Mouse (Mus musculus): ENCODE data around the gene Map2k3.
"Not testable (repeated sequence)": the region's sequence is repeated elsewhere in the genome, so short reads cannot be mapped to it uniquely, and the experiment has no call there.

Map2k3 gene

DNA sequence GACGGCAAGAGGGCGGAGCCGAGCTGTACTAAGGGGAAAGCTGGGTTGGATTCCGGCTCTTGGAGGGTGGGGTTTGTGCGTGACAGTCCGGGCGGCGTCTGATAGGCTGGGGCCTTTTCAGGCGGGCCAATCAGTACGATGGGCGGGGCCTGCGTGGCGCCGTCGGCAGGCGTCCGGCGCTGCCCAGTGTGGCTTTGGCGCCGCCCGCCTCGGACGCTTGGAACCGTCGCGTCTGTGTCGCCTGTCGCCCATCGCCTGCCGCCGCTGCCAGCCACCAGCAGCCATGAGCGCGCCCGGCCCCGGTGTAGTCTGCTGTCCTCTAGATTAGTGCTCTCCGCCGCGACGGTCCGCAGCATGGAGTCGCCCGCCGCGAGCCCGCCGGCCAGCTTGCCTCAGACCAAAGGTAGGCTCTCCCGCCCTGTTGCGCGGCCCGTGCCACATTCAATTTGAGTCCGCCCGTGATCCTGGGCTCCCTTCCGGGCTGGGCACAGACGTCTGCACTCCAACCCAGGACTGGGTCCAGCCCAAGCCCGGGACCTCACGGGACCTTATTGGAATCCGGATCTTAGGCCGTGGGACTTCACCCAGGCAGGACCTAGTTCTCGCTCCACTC lies at the start of gene Map2k3:
Gene Map2k3, plus strand, starts transcription at position 165 of the 613 bp plus-strand sequence.
- peak; percentile 95 for DNase-seq

DNA sequence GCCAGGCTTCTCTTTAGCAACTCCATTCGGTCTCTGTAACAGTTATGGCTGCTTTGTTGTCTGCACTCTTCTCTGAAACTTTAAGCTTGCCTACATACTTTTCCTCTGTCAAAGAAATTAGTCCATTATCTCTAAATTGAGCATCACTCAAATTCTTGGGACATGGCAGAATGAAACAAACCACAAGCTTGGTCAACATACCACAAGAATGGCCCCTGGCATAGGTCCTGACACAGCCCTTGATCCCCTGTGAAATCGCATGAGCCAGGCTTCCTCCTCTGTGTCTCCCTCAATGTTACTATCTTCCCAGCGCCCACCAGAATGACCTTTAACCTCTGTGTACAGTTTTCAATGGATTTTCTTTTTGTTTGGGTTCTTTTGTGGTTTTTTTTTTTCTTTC lies 49.4 kb upstream of the Map2k3 start:
- DNase-seq: no peak

DNA sequence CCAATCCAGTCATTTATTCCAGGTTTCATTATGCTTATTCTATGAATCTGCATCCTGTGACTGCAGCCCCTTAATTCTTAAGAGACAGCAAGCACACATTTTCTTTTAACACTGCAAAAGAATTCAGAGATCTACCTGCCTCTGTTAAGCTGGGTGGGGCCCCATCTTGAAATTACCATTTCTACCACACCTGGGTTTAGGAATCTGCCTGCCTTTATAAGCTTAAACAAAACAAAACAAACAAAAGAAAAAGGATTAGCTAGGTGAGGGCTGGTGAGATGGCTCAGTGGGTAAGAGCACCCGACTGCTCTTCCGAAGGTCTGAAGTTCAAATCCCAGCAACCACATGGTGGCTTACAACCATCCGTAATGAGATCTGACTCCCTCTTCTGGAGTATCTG lies 44.8 kb upstream of the Map2k3 start:
- DNase-seq: not testable (repeated sequence)

DNA sequence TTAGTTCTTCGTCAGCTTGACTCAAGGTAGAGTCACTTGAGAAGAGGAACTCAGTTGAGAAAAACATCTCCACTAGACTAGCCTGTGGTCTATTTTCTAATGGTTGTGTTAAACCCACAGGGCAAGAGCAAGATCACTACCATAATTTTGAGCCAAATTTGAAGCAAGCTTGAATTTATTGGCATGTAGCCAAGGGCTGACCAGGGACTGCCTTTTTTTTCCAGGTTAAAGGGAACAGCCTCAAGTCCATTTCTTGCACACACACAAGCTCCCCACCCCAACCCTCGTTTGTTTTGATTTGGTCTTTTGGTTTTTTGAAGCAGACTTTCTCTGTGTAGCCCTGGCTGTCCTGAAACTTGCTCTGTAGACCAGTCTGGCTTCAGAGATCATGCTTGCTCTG lies 42.0 kb upstream of the Map2k3 start:
- DNase-seq: no peak

DNA sequence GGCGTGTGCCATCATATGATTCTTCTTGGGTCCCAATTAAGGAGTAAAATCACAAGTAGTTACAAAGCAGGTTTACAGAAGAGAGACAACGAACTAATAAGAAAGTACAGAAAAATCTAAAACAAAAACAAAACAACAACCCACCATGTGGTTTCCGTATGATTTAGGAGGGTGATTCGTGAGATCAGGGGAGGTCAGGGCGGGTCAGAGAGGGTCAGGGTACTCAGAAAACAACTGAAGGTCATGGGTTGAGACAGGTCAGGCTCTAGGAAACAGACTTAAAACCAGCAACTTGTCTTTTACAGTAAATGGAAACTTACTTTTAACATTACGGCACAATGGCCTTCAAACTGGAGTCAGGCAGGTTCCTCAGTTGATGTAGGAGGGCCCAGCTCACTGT lies 41.5 kb upstream of the Map2k3 start:
- no peak for DNase-seq

DNA sequence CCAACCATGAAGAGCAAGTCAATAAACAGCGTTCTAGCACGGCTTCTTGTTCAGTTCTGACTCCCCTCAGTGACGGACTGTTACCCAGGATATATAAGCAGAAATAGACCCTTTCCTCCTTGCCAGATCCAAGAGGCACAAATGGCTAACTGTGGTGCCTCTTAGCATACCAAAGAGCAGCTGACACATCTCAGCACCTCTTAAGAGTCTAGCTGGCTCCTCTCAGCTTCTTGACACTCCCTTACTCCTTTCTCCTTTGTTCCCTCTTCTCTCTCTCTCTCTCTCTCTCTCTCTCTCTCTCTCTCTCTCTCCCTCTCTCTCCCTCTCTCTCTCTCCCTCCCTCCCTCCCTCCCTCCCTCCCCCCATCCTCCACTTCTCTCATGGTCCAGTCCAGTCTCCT lies 41.1 kb upstream of the Map2k3 start:
- DNase-seq: no peak

DNA sequence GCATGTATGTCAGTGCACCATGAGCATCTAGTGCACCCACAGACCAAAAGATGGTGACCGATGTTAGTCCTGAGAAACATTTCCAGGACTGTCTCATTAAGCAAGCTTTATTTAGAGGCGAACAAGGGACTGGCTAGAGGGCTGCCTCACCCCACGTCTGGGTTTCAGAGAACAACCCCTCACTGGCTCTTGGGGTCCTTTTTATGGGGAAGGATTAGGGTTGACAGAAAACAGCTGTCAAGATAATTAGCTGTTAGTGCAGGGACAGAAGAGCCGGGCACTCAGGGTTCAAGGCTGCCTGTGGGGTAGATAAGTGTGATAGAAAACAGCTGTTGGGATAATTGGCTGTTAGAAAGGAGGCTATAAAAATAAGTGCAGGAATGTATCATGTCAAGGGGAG lies 35.9 kb upstream of the Map2k3 start:
- no peak for DNase-seq

DNA sequence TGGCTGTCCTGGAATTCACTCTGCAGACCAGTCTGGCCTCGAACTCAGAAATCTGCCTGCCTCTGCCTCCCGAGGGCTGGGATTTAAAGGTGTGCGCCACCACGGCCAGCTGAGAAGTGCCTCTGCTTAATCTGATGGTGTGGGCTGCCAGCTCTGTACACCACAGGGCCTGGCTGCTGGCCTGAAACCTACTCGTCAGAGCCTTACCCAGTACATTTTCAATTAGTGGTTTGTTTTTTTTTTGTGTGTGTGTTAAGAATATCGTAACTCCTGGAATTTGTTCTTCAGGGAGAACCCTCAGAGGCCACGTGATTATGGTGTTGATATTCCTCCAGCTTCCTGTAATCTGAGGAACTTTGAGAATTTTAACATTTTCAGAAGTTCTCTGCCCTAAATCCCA lies 29.8 kb upstream of the Map2k3 start:
- DNase-seq: no peak

DNA sequence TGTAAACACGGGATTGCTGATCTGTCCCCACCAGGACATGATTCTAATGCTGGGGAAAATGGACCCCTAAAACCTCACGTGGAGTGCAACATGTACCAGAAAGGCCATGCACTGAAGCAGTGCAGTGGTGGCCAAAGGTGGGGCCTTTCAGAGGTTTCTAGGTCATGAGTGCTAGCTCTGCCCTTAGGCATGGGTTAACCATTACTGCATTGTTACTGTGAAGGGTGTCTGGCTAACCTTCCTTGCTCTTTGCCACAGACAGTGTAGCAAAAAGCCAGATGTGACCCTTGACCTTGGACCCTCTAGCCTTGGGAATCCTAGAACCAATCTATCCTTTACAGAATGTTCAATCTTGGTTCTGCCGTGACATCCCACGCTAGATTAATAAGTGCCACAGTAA lies 29.3 kb upstream of the Map2k3 start:
- no peak for DNase-seq

DNA sequence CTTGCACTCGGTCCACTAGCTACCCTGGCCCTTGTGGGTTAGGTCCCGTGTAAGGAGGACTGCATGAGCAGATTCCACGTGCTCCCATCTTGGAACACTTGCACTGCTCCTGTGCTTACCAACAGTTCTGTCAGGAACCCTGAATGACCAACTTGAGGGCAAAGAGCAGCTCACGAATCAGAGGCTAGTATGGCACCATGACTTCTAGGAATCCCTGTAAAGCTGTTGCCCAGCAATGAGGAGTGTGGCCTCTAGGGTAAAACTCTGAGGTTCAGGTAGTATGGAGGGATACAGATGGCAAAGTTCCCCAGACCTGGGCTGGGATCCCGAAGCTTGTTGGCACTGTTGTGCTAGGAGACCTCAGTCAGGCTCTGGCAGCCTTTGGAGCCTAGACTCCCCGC lies 28.2 kb upstream of the Map2k3 start:
- DNase-seq: no peak

DNA sequence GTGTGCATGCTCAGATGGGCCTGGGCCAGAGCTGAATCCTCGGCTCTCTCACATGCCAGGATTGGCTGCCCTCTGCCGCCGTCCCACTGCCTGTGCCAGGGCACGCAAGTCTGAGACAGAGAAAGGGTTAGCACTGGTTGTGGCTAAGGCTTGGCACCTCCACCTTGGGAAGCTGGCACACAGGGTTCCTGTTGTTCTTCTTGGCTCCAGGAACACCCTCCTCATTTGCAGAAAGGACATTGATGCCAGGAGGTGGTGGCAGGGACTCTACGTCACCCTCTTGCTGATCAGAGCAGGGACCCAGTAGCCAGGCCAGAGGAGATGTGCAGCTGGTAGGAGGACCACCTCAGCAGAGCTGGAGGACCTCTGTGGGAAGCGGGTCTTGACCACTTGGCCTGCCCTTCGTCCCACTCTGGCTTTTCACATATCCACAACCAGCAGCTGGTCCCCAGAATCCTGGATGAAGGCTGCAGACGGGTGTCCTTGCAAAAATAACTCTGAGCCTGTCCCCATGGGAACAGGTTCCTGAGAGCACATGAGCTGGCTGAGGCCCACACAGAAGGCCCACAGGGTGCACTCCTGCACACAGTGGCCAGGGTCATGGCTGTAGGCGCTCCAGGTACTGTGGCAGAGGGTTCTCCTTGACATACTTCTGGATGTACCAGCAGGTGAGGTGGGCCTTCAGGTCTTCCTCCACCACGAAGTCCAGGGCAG lies 26.3 kb upstream of the Map2k3 start:
- DNase-seq: no peak

DNA sequence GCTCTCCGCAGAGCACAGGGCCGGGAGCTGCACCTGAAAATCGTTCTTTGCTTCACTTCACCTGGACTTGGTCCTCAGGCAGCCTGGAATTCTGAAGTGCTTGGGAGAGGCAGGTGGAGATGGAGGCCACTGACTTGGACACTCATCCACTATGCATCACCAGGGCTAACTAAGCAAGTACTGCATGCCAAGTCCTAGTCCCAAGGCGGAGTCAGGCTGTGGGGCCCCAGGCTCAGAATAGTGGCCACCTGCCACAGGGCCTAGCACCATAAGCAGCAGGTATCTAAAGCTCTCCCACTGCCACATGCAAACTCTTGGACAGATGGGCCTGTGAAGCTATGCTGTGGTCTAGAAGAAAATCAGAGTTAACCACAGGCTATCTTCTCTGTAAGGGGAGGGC lies 25.4 kb upstream of the Map2k3 start:
- no peak for DNase-seq

DNA sequence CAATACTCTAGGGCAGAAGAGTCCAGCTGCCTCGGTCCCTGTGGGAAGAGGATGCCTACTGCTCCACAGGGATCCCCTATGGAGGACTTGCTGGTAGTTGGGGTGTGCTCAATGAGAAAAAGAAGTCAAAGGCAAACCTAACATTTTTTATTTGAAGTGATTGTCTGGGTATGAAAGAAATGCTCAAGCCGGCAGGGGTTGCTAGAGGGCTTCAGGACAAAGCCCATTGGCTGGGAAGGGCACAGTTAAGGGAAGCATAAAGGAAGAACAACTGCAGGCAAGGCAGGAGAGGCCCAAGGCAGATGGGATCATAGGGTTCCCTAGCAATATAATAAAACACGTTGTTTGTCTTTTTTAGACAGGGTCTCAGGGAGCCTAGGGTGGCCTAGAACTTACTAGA lies 23.8 kb upstream of the Map2k3 start:
- no peak for DNase-seq

DNA sequence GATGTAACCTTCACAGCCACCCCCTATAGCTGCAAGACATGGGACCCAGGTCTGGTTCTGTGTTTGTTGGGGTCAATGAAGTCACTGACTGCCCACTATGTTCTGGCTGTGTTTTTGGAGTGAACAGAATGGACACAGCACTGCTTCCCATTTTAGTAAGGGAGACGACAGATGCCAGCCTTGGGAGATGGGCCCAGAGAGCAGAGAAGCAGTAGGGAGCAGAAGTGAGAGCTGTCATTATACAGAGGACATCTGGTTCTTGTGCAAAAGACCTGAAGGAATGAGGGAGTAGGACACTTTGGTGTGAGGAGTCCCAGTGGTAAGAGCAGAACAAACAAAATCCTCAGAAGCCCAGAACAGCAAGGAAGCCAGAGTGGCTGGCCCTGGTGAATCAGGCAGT lies 22.2 kb upstream of the Map2k3 start:
- DNase-seq: no peak

DNA sequence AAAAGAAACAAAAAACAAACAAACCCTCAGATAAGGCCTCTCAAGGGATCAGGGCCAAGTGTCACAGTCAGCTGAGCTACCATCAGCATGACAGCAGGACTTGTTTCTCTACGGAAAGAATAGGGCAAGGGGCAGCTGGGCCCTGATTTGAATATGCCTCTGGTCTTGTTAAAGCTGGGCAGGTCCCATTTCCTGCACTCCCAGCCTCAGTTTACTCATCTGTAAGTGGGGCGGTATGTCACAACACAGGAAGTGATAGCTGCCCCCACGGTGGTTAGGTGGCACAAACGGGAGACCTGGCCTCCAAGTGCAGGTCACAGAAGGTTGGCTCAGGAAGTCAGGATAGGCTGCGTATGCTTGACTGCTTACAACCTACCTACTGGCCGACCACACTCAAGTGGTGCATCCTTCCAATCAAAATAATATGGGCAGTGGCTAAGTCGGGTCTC lies 19.3 kb upstream of the Map2k3 start:
- no peak for DNase-seq

DNA sequence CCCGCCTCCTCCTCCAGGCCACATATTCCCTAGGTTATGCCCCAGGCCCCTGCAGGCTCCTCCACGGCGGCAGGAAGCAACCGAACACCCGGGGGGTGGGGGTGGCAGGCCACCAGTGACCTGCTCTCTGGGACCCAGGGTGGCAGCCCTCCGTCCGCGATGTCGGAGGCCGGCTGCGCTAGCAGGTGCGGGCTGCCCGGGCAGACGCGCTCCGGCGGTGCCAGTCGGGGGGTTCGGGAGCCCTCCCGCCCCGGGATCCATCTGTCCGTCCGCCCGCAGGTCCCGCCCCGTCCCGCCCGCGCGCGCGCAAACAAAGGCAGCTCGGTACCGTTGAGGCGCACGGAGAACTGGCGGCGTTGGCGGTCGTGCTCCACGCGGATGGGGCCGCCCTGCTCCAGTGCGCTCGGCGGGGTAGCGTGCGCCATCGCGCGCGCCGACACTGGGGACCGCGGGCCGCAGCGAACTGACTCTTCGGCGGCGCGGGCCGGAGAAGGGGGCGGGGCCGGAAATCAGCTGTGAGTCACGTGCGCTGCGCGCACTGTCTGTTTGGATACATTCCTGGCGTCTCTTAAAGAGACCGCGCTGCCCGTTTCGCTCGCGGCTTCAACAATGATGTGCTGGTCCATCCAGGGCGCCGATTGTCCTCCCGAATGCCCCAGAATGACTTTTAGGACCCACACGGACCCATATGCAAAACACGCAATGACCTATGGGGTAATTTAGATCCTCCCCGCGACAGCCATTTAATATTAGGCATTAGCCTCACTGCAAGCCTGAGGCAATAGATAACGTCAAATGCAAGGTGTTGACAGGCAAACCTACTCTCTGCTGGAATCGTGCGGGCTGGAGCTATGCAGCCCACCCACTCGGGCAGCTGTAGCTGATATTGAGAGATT lies 18.3 kb upstream of the Map2k3 start:
- peak; percentile 89 for DNase-seq

DNA sequence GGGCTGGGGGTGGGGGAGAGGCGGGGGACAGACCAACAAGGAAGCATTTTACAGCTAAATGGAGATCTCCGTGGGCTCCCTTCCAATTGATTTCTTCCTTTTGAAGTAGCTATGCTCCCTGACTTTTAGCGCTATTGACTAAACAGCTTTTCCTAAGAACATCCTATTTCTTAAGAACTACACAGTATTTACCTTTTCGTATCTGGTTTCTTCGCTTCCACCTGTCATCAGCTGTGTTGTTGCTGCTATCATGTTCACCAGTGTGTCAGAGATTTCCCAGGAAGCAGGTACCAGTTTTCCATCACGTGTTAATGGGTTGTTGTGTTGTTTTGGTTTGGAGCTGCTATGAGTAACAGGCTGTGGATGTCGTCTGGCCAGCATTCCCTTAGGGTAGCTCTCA lies 17.3 kb upstream of the Map2k3 start, which contains the start of gene Natd1:
Gene Natd1, minus strand, starts transcription at position 260 of the 400 bp plus-strand sequence.
- DNase-seq: no peak

DNA sequence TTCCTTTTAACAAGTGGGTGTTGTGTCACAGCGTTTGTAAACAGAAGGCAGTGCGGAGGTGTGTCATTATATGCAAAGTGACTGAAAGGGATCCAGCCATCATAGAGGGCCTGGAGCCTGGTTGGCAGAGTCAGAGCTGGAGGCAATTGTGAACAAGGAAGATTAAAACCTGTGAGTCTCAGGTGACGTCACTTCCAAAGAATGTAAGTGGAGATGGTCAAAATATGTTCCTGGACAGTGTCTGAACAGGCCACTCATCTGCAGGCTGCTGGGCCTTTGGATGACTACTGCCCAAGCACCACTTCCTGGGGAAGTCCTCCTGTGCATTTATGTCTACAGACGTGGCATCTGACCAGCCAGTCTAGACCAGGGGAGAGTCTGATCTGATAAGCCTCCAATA lies 16.6 kb upstream of the Map2k3 start:
- DNase-seq: no peak

DNA sequence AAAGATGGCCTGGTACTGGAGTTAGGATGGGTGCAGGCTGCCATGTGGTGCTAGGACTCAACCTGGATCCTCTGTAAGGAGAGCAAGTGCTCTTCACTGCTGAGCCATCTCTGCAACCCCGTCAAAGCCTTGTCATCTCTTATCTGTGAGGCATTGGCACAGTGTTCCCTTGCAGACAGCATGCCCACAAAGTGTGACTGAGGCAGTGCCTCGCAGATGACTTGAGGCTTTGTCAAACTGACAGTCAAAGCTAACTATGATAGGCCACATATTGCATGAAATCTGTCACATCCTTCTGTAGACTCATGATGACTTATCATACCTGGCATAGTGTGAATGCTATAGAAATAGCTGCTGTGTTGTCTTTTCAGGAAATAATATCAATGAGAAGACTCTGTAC lies 11.8 kb upstream of the Map2k3 start:
- no peak for DNase-seq

DNA sequence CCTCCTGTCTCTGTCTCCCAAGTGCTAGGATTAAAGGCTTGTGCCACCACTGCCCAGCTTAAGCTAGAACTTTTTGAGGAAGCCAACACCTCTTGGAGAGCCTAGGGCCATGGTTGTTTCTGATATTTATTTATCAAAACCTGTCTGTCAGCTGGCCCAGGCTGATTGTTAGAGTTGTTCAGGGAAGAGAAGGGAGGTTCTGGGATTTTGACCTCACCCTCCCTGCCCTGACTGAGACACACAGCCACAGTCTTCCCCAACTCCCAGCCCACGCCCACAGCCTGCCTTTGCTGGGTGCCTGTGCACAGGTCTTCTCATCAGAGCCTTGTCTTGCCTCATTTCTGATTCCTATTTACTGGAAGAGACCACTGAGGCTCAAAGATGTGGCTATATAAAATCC lies 9.6 kb upstream of the Map2k3 start:
- no peak for DNase-seq

DNA sequence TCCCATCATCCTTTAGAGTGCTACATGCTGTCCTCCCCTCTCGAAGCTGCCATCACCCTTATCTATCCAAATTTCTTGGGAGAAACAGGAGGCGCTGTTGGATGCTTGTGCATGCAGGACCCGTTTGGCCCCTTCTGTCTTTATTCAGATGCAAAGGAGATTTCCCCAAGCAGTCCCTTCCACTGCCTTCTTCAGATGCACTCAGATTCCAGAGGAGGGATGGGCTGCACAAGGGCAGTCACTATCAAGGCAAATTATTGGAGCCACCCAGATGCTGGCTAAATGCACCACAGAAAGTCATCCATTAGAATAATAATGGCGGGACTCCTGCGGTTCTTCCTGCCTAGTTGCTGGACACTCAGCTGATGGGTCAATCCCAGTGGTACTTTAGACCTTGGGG lies 8.9 kb upstream of the Map2k3 start:
- DNase-seq: no peak

DNA sequence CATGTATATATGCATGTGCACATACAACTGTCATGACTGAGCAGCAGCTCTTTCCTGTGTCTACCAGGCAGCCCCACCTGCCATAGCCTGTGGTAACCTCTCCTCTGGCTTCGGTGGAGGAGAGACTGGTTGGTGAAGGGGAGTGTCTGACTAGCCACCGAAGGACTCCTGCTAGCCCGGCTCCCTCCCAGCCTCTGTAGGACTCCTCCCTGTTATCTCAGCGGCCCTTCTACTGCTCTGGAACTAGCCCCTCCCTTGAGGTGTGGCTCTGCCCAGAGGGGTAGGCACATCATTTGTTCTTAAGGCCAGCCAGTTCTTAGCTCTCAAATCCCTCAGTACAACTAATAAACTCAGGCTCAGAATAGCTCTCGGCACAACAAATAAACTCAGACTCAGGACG lies 7.3 kb upstream of the Map2k3 start:
- DNase-seq: no peak

DNA sequence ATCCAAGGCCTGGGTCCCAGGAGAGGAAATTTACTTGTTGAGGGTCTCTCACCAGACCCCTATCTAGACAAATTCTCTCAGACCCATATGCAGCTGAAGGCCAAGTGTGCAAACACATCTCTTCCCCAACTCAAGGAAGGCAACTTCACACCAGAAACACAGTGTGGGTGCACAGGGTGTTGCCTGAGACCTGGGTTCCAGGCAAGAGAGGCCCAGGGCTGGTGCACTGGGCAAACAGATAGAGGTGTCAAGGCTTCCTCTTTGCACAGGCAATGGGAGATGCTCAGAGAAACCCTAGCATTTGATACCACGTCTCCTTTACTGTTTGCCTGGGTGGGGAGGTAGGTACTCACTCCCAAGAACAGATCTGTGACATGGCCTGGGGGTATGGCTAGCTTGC lies 6.9 kb upstream of the Map2k3 start:
- DNase-seq: no peak

DNA sequence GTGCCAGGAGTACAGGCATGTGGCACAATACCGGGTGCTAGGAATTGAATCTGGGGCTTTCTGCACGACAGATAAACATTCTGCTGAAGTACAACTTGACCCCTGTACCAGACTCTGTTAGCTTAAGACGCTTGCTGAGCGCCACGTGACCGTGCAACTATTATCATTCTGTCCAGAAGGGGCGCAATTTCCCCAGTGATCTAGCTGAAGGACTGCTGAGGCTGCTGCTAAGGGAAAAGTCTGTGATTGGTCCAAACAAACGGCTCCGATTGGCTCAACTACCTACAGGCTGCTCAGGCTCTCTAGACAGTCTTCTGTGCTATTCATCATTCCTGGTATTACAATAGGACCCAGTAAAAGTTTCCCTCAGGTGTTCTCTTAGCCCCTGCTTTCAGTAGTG lies 4.6 kb upstream of the Map2k3 start:
- peak; percentile 88 for DNase-seq

Measured in right cerebral cortex, postnatal 14 days (tissue).